Mouse (Mus musculus): ENCODE measurements around the gene Cpox.
"Not testable (repeated sequence)": the region's sequence is repeated elsewhere in the genome, so short reads cannot be mapped to it uniquely, and the experiment has no call there.

Cpox gene

GRCm38 (mm10) chr16:58669917-58670630, at the start of gene Cpox:
Gene Cpox (plus strand): TSS chr16:58670292.
- peak; percentile 94 for DNase-seq (ENCODE audit: extremely low read depth, low read depth)

- no peak for DNase-seq (ENCODE audit: extremely low read depth, low read depth)
These were observed 47.7 kb upstream of the Cpox start for GRCm38 (mm10) chr16:58622377-58622776.

- no peak for DNase-seq (ENCODE audit: extremely low read depth, low read depth)
These were observed 47.0 kb upstream of the Cpox start for GRCm38 (mm10) chr16:58623114-58623513.

GRCm38 (mm10) chr16:58623944-58624343, 46.1 kb upstream of the Cpox start:
- no peak for DNase-seq (ENCODE audit: extremely low read depth, low read depth)

GRCm38 (mm10) chr16:58627597-58628335, 42.3 kb upstream of the Cpox start:
- DNase-seq (ENCODE audit: extremely low read depth, low read depth), result no peak

GRCm38 (mm10) chr16:58628336-58628680, 41.8 kb upstream of the Cpox start:
- DNase-seq (ENCODE audit: extremely low read depth, low read depth), result no peak

- DNase-seq (ENCODE audit: extremely low read depth, low read depth), result no peak
These were observed 41.1 kb upstream of the Cpox start for GRCm38 (mm10) chr16:58628968-58629367.

GRCm38 (mm10) chr16:58629736-58630135, 40.4 kb upstream of the Cpox start:
- no peak for DNase-seq (ENCODE audit: extremely low read depth, low read depth)

- DNase-seq (ENCODE audit: extremely low read depth, low read depth), result no peak
These were observed 34.2 kb upstream of the Cpox start for GRCm38 (mm10) chr16:58635866-58636265.

GRCm38 (mm10) chr16:58637448-58637847, 32.6 kb upstream of the Cpox start:
- DNase-seq (ENCODE audit: extremely low read depth, low read depth), result peak; percentile 60

- DNase-seq (ENCODE audit: extremely low read depth, low read depth), result no peak
These were observed 32.1 kb upstream of the Cpox start for GRCm38 (mm10) chr16:58638016-58638415.

- peak; percentile 64 for DNase-seq (ENCODE audit: extremely low read depth, low read depth)
These were observed 31.4 kb upstream of the Cpox start, which contains the start of gene E330017A01Rik for GRCm38 (mm10) chr16:58638689-58639175. Gene E330017A01Rik (minus strand): TSS chr16:58638739.

GRCm38 (mm10) chr16:58649979-58650378, 20.1 kb upstream of the Cpox start:
- no peak for DNase-seq (ENCODE audit: extremely low read depth, low read depth)

GRCm38 (mm10) chr16:58655751-58656150, 14.3 kb upstream of the Cpox start:
- no peak for DNase-seq (ENCODE audit: extremely low read depth, low read depth)

GRCm38 (mm10) chr16:58656526-58656925, 13.6 kb upstream of the Cpox start:
- DNase-seq (ENCODE audit: extremely low read depth, low read depth), result no peak

- no peak for DNase-seq (ENCODE audit: extremely low read depth, low read depth)
These were observed 11.4 kb upstream of the Cpox start for GRCm38 (mm10) chr16:58658668-58659067.

GRCm38 (mm10) chr16:58661826-58662225, 8.3 kb upstream of the Cpox start:
- peak; percentile 89 for DNase-seq (ENCODE audit: extremely low read depth, low read depth)

GRCm38 (mm10) chr16:58662287-58662791, 7.8 kb upstream of the Cpox start:
- DNase-seq (ENCODE audit: extremely low read depth, low read depth), result no peak

- DNase-seq (ENCODE audit: extremely low read depth, low read depth), result peak; percentile 60
These were observed 7.1 kb upstream of the Cpox start for GRCm38 (mm10) chr16:58663021-58663420.

GRCm38 (mm10) chr16:58663816-58664215, 6.3 kb upstream of the Cpox start:
- DNase-seq (ENCODE audit: extremely low read depth, low read depth), result no peak

- DNase-seq (ENCODE audit: extremely low read depth, low read depth), result not testable (repeated sequence)
These were observed 5.0 kb upstream of the Cpox start for GRCm38 (mm10) chr16:58665137-58665536.

- DNase-seq (ENCODE audit: extremely low read depth, low read depth), result not testable (repeated sequence)
These were observed 3.4 kb upstream of the Cpox start for GRCm38 (mm10) chr16:58666681-58667080.

Data from MEL-GATA-1-ER (cell line).